Mouse (Mus musculus) v-Abl transformed pro-B cells (cell line): ENCODE data around the gene Hao1.

Experiments used
- in situ Hi-C, 2 experiments: fragments of 400-800 bp; cut with MboI; formaldehyde crosslinking; loops; one replicate each; pipeline ENCODE4 v1.15.1; 2025; ENCODE audit not compliant: unreplicated experiment in 2 of 2

The Hao1 gene

DNA sequence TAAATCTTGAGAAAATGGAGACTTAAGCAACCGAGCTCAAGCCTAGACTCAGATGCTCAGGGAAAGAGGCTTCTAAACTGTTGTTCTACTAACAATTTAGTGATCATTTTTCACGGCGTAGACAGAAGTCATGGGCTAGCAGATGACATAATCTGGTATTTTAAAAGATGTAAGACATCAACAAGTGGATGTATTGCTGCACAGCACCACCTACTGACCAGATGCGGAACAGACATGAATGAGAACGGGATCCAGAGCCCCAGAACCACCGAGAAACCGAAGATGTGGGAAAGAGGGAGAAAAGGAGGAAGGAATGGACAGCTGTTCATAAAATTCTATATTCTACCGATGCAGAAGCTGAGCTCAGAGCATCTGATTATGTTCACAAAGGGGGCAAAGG, 72.4 kb downstream of the Hao1 start:
- in situ Hi-C loops: loop anchor here (5.0 to 25.0 kb wide), 5 partner anchors 1324 to 1719 kb away; no protein-coding TSS in a partner anchor

DNA sequence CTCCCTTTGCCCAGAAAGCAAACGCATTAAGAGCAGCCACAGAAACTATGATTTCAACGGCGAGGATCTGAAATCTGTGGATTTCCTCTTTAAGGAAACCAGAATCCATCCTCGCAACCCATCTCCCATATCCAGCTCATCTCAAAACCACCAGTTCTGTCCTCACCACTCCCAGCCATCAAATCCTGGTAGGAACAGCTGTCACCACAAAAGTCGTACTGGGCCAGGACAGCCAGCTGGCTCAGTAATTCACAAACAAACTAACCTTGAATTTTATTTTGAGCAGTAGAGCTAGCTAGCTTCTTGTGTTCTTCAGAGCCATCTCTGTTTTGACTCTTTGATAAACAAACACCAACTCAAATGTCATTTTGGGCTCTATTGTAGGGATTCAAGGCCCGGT, 73.0 kb downstream of the Hao1 start:
- in situ Hi-C loops: loop anchor here (5.0 to 25.0 kb wide), 5 partner anchors 1324 to 1719 kb away; no protein-coding TSS in a partner anchor

DNA sequence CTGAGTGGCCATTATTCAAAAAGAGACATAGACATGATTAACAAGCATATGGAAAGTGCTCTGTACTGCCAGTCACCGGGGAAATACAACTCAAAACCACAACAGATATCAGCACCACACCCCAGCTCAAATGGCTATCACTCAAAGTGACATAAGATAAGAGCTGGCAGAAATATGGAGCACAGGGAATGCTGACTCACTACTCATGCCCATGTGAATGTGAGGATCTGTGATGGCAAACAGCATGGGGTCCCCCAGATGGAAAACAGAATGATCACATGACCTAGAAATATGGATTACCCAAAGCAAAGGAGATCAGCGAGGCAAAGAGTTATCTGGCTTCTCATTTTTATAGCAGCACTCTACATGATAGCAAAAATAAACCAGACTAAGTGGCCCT, 89.0 kb downstream of the Hao1 start:
- in situ Hi-C loops: no loop called here

DNA sequence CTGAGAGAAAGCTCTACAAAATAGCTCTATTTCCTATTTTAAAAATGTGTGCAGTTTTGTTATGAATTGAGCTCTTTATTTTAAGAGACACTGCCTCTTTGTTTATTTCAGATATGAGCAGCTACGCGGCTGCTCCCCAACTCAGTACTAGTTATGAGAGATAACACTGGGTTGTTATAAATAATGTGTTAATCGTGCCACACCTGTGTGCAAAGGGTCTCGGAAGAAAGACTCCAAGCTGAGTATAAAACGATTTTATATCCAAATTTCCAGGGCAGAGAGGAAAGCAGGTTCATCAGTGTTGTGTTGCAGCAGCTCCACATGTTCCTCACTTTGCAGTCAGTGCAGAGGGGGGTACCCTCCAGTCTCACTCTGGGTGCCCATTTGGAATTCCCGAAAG, 91.8 kb downstream of the Hao1 start:
- in situ Hi-C loops: no loop called here

DNA sequence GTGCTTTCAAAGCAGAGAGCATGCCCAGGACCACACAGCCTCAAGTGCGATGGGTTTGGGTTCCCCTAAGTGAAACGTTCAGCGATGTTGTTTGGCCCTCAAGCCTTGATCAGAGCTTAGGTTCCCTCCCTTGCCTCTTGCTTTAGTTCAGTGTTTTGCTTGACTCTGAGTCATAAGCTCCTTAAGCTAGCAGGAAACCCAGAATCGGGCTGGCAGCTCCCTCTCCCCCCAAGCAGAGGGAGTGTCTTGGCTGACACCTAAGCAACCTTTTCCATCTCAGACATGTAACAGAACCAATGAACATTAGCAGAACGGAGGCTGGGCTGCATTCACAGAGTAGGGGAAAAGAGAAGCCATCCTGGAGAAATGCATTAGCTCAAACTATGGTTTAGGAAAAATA, 93.3 kb downstream of the Hao1 start:
- in situ Hi-C loops: no loop called here

DNA sequence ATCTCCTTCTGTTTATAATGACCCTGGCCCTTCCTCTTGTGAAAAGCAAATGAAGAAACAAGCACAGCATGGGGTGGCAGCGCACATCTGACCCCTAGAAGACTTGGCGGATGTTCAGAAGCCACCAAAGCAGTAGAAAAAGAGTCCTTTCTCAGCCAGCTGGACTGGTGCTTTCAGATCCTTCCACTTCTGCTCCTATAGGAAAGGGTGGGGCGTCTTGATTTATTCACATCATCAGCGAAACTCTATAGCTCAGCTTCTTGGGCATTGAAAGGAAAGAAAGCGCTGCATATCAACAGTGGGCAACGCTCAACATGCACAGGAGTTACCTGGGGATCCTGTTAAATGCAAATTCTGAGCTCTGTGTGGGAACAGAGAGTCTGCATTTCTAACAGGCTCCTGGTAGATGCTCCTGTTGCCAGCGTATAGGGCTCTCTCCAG, 98.1 kb downstream of the Hao1 start:
- in situ Hi-C loops: no loop called here

DNA sequence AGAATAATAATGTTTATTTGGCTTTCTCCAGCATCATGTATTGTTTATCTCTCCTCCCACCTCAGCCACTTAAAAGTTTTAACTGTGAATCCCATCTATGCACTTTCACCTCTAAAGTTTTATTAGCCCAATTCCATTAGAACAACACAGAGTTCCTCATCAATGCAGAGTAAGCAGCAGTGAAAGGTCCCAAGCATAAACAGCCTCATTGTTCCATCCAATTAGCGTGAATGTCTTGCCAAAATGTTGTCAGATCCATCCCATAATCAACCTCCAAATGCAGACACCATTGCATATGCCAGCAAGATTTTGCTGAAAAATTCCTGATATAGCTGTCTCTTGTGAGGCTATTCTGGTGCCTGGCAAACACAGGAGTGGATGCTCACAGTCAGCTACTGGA, 101.4 kb downstream of the Hao1 start:
- in situ Hi-C loops: no loop called here

DNA sequence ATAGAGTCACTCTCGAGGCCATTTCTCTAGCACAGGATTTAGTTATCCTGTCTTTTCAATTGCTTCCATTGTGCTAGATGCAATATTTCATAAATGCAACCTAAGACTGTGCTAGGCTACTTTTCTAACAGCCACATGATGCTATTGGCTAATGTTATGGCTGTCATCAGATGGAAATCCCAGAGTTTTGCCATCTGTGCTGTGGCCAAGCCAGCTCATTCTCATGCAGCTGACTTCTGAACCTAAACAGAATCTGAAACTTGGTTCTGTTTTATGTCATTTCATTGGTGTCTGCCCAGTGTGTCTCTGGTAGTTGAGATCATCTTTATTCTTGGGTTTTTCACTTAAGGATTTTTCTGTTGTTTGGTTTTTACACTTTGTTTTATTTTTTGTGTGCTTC, 103.2 kb downstream of the Hao1 start:
- in situ Hi-C loops: no loop called here
